Mouse (Mus musculus) adrenal gland, postnatal 14 days (tissue): Measurements from ENCODE around the gene Acoxl. TPM values are rescaled to one million over a fixed set of nuclear protein-coding genes. Genes with fewer than 3 reads are reported as not detected.

Source experiments
- DNase-seq: peaks from one replicate; pipeline ENCODE4 v3.0.0; 2021; ENCODE audit warnings: mixed read lengths
- total RNA-seq: library from RNA; stranded (reverse); gene quantifications from 2 replicates; pipeline ENCODE4 v1.2.3, GENCODE M21; 2021

Gene Acoxl
- total RNA-seq, 1 experiment from 2014 or later, result 0.48 TPM

GRCm38 (mm10) chr2:127939206-127939605 is 100.5 kb downstream of the Acoxl start:
- no peak for DNase-seq

GRCm38 (mm10) chr2:127960579-127960978 is 121.9 kb downstream of the Acoxl start:
- DNase-seq, result no peak

GRCm38 (mm10) chr2:127961154-127961553 is 122.5 kb downstream of the Acoxl start:
- peak; percentile 62 for DNase-seq

- peak; percentile 33 for DNase-seq
Observed at GRCm38 (mm10) chr2:127961802-127962433, 123.2 kb downstream of the Acoxl start.

- DNase-seq, result no peak
Observed at GRCm38 (mm10) chr2:127968944-127969343, 130.3 kb downstream of the Acoxl start.

GRCm38 (mm10) chr2:127976276-127976675 is 137.6 kb downstream of the Acoxl start:
- no peak for DNase-seq

GRCm38 (mm10) chr2:127978601-127979230 is 140.0 kb downstream of the Acoxl start:
- peak; percentile 26 for DNase-seq

GRCm38 (mm10) chr2:127982610-127983009 is 143.9 kb downstream of the Acoxl start:
- no peak for DNase-seq

- DNase-seq, result peak; percentile 18
Observed at GRCm38 (mm10) chr2:127983301-127983700, 144.6 kb downstream of the Acoxl start.

GRCm38 (mm10) chr2:127983981-127984380 is 145.3 kb downstream of the Acoxl start:
- no peak for DNase-seq

GRCm38 (mm10) chr2:127987706-127988105 is 149.0 kb downstream of the Acoxl start:
- no peak for DNase-seq

- DNase-seq, result peak; percentile 55
Observed at GRCm38 (mm10) chr2:127990856-127991479, 152.3 kb downstream of the Acoxl start.

- peak; percentile 20 for DNase-seq
Observed at GRCm38 (mm10) chr2:127991656-127992055, 153.0 kb downstream of the Acoxl start.

- no peak for DNase-seq
Observed at GRCm38 (mm10) chr2:128008662-128009423, 170.2 kb downstream of the Acoxl start.

- DNase-seq, result no peak
Observed at GRCm38 (mm10) chr2:128014613-128015012, 175.9 kb downstream of the Acoxl start.

GRCm38 (mm10) chr2:128015602-128016001 is 176.9 kb downstream of the Acoxl start:
- DNase-seq, result peak; percentile 46

- no peak for DNase-seq
Observed at GRCm38 (mm10) chr2:128020039-128020907, 181.6 kb downstream of the Acoxl start.

GRCm38 (mm10) chr2:128020908-128021193 is 182.2 kb downstream of the Acoxl start:
- no peak for DNase-seq

- DNase-seq, result no peak
Observed at GRCm38 (mm10) chr2:128023855-128024254, 185.2 kb downstream of the Acoxl start.

- DNase-seq, result no peak
Observed at GRCm38 (mm10) chr2:128027696-128028095, 189.0 kb downstream of the Acoxl start.

- DNase-seq, result no peak
Observed at GRCm38 (mm10) chr2:128029968-128030367, 191.3 kb downstream of the Acoxl start.

- peak; percentile 76 for DNase-seq
Observed at GRCm38 (mm10) chr2:128032111-128032510, 193.4 kb downstream of the Acoxl start.
